Mouse (Mus musculus): ENCODE measurements around the gene BC034090.
A peak's percentile ranks its signal among the peaks of the same experiment; 100 is the strongest.
"Not testable (repeated sequence)": the region's sequence is repeated elsewhere in the genome, so short reads cannot be mapped to it uniquely, and the experiment has no call there.

Gene BC034090

GRCm38 (mm10) chr1:155243797-155244770 is at the start of gene BC034090:
Gene BC034090, minus strand, starts transcription at chr1:155244444.
- peak; percentile 46 for DNase-seq

GRCm38 (mm10) chr1:155293446-155293845 is 49.2 kb upstream of the BC034090 start:
- DNase-seq = peak; percentile 88

GRCm38 (mm10) chr1:155289411-155289810 is 45.2 kb upstream of the BC034090 start:
- no peak for DNase-seq

GRCm38 (mm10) chr1:155288033-155288432 is 43.8 kb upstream of the BC034090 start:
- no peak for DNase-seq

- DNase-seq = no peak
Measured at GRCm38 (mm10) chr1:155283808-155284207, 39.6 kb upstream of the BC034090 start.

DNA sequence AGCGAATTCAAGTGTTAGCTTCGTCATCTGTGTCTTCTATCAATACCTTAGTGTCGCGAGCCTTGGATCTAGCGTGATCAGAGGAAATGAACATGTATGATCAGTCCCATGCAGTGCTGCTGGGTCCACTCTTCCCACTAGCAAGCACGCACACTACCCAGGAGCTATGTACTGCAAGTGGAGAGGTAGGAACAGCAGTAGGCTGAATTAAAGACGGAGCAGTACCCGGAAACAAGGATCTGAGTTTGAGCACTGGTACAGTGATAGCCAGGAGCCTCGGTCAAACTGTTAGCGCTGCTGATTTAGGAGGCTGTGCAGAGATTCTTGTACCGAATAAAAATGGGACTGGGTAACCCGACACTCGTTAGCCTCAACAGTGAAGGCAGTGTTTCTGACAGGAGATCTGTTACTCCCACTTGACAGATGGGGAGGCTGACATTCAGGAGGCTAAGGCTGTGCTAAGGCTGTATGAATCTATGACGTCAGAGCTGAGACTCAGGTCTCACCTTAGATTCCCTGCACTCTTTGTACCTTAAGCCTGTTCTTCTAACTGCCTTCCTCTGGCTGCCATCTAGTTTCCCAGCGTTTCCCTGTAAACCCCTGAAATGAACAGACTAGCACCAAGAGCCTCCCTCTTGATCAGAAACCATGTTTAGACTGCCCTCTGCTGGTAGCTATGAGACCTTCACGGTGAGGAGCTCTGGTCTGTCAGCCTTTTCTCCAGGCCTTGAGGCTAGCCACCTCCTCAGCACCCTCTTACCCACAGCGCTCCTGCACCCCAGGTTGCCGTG is 37.0 kb upstream of the BC034090 start:
- DNase-seq = peak; percentile 81

DNA sequence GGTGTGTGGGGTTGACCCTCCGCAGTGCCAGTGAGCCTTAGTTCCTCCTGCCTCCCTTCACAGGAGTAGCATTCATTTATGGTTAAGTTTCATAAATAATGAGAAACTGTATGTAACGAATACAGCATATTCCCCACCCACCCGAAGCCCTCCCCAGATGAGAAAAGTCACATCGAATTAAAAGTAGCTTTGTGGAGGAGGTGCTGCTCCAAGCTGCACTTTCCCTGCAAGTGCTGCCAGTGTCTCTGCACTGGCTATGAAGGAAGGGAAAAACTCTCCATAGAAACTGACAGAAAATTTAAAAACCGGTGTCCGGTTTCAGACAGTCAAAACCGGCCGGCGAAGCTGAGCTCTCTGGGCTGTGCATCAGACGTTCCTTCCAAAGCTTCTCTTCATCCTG is 36.1 kb upstream of the BC034090 start:
- DNase-seq = no peak

DNA sequence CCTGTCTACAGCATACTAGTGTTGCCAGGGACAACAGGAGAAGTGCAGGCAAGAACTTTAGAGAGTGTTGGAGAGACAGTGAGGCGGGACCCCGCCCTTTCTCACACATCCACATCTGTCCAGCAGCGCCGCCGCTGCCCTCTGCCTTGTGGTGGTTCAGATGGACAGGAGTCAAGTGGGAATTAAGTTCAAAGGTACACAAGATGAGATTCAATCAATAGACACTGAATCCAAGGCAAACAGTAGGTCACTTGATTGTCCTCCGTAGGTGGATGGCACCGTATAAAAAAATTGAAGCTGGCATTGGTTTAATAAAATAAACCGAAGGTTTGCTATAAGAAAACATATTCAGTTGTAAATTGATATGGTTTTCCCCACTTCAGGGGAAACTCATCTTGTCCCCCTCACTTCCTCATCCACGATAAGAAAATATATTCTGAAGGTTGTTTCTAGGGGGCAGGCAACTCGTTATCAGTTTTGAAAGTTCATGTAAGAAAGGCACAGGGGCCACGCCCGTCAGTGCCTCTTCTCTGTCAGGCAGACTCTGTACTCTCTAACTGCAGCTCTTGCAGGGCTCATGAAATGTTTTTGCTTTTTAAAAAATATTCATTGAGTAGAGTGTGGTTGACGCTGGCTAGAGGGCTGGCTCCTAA is 32.3 kb upstream of the BC034090 start:
- no peak for DNase-seq

DNA sequence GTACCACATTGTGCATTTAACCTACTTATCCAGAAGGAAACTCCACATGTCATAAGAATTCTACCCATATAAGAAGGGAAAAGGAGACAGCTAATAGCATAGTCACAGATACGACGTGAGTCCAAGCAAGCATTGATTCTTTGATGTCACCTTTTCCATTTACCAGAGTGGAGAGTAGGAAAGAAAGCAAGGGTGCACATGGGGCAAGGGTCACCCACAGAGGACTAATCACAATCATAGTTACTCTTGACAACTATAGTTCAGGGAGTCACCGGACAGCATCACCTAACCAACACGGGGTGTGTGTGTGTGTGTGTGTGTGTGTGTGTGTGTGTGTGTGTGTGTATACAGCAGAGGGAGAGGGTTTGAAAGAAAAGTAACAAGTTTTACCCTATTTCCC is 31.5 kb upstream of the BC034090 start:
- no peak for DNase-seq

- peak; percentile 53 for DNase-seq
Measured at GRCm38 (mm10) chr1:155274976-155275375, 30.7 kb upstream of the BC034090 start.

DNA sequence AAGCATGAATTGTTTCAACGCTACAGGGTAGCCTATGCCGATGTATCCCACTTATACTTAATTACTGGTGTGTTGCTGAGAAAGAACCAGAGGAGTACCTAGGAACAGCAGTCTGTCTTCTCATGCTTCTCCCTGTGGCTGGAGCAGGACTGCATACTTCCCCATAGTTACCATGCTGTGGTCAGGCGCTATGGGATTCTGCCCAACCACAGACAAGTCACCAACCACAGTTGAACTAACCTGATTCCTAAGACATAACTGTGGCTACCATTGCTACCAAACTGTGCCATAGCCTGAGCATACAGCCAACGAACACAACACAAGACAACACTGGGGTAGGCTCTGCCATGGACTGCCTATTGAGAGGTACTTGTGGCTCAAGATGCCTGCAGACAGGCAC is 28.7 kb upstream of the BC034090 start:
- DNase-seq = no peak

- DNase-seq = not testable (repeated sequence)
Measured at GRCm38 (mm10) chr1:155262496-155262895, 18.3 kb upstream of the BC034090 start.

DNA sequence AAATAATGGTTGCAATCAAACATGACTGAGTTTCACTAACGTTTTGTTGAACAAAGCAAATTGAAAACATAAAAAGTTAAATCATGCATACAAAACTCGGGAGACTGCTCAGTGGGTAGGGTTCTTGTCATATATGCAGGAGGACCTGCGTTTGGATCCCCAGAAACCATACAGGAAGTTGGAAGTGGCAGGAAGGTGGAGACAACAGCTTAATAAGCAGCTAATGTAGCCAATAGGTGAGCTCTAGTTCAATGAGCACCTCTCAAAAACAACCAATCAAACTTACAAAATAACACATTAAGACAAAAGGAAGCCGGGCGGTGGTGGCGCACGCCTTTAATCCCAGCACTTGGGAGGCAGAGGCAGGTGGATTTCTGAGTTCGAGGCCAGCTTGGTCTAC is 10.1 kb upstream of the BC034090 start:
- DNase-seq = no peak

DNA sequence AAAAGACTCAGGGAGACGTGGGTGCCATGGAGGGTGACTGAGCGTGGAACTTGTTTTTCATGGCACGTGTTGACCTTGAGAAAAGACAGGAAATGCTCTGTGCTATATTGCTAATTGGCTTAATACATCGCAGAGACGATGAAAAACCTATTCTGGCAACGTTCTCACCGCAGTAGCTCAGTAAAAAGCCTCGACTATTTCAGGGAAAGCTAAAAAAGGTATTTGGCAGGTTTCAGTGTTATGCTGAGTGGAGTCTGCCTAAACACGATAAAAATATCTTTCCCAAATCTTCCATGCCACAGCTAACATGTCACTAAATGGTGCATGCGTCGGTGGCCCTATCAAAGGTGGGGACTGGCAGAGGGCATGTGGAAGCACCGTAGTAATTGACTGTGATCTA is 8.9 kb upstream of the BC034090 start:
- no peak for DNase-seq

- DNase-seq = no peak
Measured at GRCm38 (mm10) chr1:155252631-155253121, 8.4 kb upstream of the BC034090 start.

- no peak for DNase-seq
Measured at GRCm38 (mm10) chr1:155251596-155251995, 7.4 kb upstream of the BC034090 start.

DNA sequence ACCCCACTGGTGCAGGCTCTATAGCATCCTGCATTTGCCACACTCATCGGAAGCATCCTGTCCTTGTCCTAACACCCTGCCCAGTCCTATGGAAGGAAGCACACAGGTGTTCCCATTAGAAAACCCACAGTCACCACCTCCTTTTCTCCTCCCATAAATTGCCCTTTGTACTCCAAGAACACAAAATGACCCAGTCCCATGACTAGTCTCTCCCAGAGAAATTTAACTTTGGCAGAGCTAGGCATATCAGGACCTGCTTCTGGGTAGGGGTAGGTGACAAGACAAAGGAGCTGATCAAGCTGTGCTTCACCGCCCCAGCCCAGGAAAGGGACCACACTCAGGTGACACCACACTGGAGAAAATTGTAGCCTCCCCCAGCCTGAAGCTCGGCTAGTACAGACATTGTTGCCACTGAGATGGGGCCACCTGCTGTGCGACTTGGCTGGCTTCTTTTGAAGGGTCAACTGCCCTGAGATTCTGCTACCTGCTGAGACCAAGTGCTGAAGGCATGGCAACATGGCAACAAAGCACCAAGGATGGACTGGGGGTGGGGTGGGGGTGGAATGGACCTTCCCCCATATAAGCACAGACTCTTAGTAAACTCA is 6.4 kb upstream of the BC034090 start:
- DNase-seq = no peak

DNA sequence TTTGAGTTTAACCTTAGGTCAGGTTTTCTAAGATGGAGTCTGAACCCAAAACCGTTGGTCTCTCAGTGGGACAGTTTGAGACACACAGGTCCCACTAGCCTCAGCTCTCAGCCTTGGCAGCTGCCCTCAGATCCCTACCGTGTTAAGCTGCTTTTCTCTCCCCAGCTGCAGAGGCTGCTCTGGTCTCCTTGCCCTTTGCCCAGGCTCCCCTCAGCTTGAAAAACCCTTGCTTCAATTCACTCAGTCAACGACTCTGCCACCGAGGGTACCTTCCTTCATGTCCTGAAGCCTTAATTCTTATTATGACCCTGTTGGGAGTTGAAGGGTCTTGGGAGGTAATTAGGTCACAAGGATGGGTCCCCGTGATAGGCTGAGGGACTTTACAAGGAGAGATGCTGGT is 5.7 kb upstream of the BC034090 start:
- DNase-seq = no peak

GRCm38 (mm10) chr1:155248041-155248440 is 3.8 kb upstream of the BC034090 start:
- no peak for DNase-seq

- no peak for DNase-seq
Measured at GRCm38 (mm10) chr1:155247441-155247840, 3.2 kb upstream of the BC034090 start.

- no peak for DNase-seq
Measured at GRCm38 (mm10) chr1:155245516-155245915, 1.3 kb upstream of the BC034090 start.

GRCm38 (mm10) chr1:155244771-155245211 is 547 bp upstream of the BC034090 start:
- DNase-seq = no peak

DNA sequence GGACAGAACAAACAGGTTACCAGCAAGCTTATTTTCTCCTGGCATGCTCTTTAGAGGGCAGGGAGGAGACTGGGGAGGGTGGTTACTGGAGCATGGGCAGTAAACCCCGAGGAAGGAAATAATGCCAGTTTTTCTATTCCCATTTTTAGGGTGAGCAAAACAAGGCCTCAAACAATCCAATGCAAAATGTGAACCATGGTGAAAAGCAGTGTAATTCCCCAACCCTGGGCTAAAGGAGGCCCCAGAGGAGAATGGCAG is 1.8 kb downstream of the BC034090 start:
- DNase-seq = no peak
